Mouse (Mus musculus): ENCODE measurements around the gene Tmem182. TPM values are rescaled to one million over a fixed set of nuclear protein-coding genes. Genes with fewer than 3 reads are reported as not detected.

Tmem182 gene
- total RNA-seq, 1 experiment, result not detected

GRCm38 (mm10) chr1:40771196-40771970 is 34.0 kb upstream of the Tmem182 start:
- in situ Hi-C loops (cut with MboI; ENCODE audit: low sequenced_read_pairs in 2 of 2, unreplicated experiment in 2 of 2), result no loop called here
- no peak overlapping the region for H3K9ac ChIP-seq (ENCODE audit: insufficient read depth, low read depth, low read length, poor library complexity, severe bottlenecking)
- no peak for DNase-seq (ENCODE audit: low read depth, low spot score)

DNA sequence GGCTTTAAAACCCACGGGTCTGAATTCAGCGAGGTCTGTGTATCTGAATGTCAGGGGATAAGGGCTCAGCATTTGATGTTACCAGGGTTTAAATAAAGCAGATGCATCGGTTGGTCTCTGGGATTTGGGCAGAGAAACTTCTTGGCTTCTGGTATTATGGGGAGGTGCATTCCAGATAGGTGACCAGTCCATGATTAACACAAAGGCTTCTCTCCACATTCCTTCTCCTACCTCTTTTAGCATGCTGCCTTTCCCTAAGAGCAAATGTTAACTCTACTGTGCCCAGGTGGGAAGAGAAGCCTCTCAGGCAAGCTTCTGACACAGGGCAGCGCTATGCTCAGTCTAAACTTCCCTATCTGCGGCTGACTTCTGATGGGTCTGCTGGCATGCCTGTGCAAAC is 32.2 kb upstream of the Tmem182 start:
- H3K9me3 ChIP-seq (ENCODE audit: control insufficient read depth, insufficient read depth, low read depth, low read length), result no peaks in the 10 kb centered on the region
- H3K4me3 ChIP-seq (ENCODE audit: insufficient read depth in 1 of 2, low read depth in 1 of 2, low read length in 2 of 2, poor library complexity in 1 of 2, severe bottlenecking in 1 of 2), result no peak overlapping the region
- in situ Hi-C loops (cut with MboI; ENCODE audit: low sequenced_read_pairs in 2 of 2, unreplicated experiment in 2 of 2), result no loop called here
- TF ChIP-seq ZNF384 (IDR thresholded peaks at IDR 0.05; ENCODE audit: low read depth, low read length) (no peak), HCFC1 (IDR thresholded peaks at IDR 0.05; ENCODE audit: borderline replicate concordance, insufficient read depth, low read length) (no peak), MAFK (IDR thresholded peaks at IDR 0.05; ENCODE audit: insufficient read depth, low read depth, low read length) (no peak), ZC3H11A (IDR thresholded peaks at IDR 0.05; ENCODE audit: borderline replicate concordance, low read depth, low read length) (no peak), CHD2 (IDR thresholded peaks at IDR 0.05; ENCODE audit: low read depth, low read length) (no peak)
- no peak overlapping the region for H3K9ac ChIP-seq (ENCODE audit: insufficient read depth, low read depth, low read length, poor library complexity, severe bottlenecking)
- H3K27ac ChIP-seq (ENCODE audit: insufficient read depth, low read depth, low read length, poor library complexity, severe bottlenecking), result no peak overlapping the region
- no peak for DNase-seq (ENCODE audit: low read depth, low spot score)
- peaks cover 2% of the 10 kb centered on the region; the same call in 1 of the 2 replicates for H3K36me3 ChIP-seq (ENCODE audit: control insufficient read depth, insufficient read depth, low read length, poor library complexity, severe bottlenecking)
- H3K4me1 ChIP-seq (ENCODE audit: control insufficient read depth in 2 of 2, insufficient read depth in 2 of 2, low read length in 2 of 2, poor library complexity in 1 of 2), result no peaks in the 10 kb centered on the region

More at GRCm38 (mm10) chr1:40771196-40771970, 34.0 kb upstream of the Tmem182 start:
- H3K36me3 ChIP-seq (ENCODE audit: control insufficient read depth, insufficient read depth, low read length, poor library complexity, severe bottlenecking), result peaks cover 2% of the 10 kb centered on the region; the same call in 1 of the 2 replicates
- H3K4me3 ChIP-seq (ENCODE audit: insufficient read depth in 1 of 2, low read depth in 1 of 2, low read length in 2 of 2, poor library complexity in 1 of 2, severe bottlenecking in 1 of 2), result no peak overlapping the region
- H3K4me1 ChIP-seq (ENCODE audit: control insufficient read depth in 2 of 2, insufficient read depth in 2 of 2, low read length in 2 of 2, poor library complexity in 1 of 2), result no peaks in the 10 kb centered on the region
- no peak overlapping the region for H3K27ac ChIP-seq (ENCODE audit: insufficient read depth, low read depth, low read length, poor library complexity, severe bottlenecking)
- TF ChIP-seq CHD2 (IDR thresholded peaks at IDR 0.05; ENCODE audit: low read depth, low read length) (no peak), ZNF384 (IDR thresholded peaks at IDR 0.05; ENCODE audit: low read depth, low read length) (no peak), HCFC1 (IDR thresholded peaks at IDR 0.05; ENCODE audit: borderline replicate concordance, insufficient read depth, low read length) (no peak), ZC3H11A (IDR thresholded peaks at IDR 0.05; ENCODE audit: borderline replicate concordance, low read depth, low read length) (no peak), MAFK (IDR thresholded peaks at IDR 0.05; ENCODE audit: insufficient read depth, low read depth, low read length) (no peak)
- H3K9me3 ChIP-seq (ENCODE audit: control insufficient read depth, insufficient read depth, low read depth, low read length), result no peaks in the 10 kb centered on the region

DNA sequence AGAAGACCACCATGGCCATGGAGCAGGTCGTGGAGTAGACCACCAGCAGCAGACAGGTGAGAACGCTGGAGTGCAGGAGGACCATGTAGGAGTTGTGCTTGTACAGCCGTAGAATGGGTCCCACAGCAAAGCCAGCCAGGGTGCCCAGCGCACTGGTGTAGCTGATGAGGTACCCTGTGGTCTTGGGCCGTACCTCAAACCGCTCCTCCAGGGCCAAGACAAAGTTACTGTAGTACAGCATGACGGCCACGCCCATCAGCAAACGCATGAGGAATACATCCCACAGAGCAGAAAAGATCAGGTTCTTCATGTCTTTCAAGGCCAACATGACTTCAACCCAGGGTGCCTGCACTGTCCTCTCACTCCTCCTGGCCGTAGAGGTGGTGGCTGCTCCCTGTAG is 31.4 kb upstream of the Tmem182 start:
- no peak overlapping the region for H3K9ac ChIP-seq (ENCODE audit: insufficient read depth, low read depth, low read length, poor library complexity, severe bottlenecking)
- no peaks in the 10 kb centered on the region for H3K4me1 ChIP-seq (ENCODE audit: control insufficient read depth in 2 of 2, insufficient read depth in 2 of 2, low read length in 2 of 2, poor library complexity in 1 of 2)
- TF ChIP-seq MAFK (IDR thresholded peaks at IDR 0.05; ENCODE audit: insufficient read depth, low read depth, low read length) (no peak), ZC3H11A (IDR thresholded peaks at IDR 0.05; ENCODE audit: borderline replicate concordance, low read depth, low read length) (no peak), ZNF384 (IDR thresholded peaks at IDR 0.05; ENCODE audit: low read depth, low read length) (no peak), HCFC1 (IDR thresholded peaks at IDR 0.05; ENCODE audit: borderline replicate concordance, insufficient read depth, low read length) (no peak)
- H3K27ac ChIP-seq (ENCODE audit: insufficient read depth, low read depth, low read length, poor library complexity, severe bottlenecking), result no peak overlapping the region
- no peak for DNase-seq (ENCODE audit: low read depth, low spot score)
- H3K9me3 ChIP-seq (ENCODE audit: control insufficient read depth, insufficient read depth, low read depth, low read length), result no peaks in the 10 kb centered on the region
- peaks cover 2% of the 10 kb centered on the region; the same call in 1 of the 2 replicates for H3K36me3 ChIP-seq (ENCODE audit: control insufficient read depth, insufficient read depth, low read length, poor library complexity, severe bottlenecking)
- H3K4me3 ChIP-seq (ENCODE audit: insufficient read depth in 1 of 2, low read depth in 1 of 2, low read length in 2 of 2, poor library complexity in 1 of 2, severe bottlenecking in 1 of 2), result no peak overlapping the region
- in situ Hi-C loops (cut with MboI; ENCODE audit: low sequenced_read_pairs in 2 of 2, unreplicated experiment in 2 of 2), result no loop called here

- Histone ChIP-seq H3K9me3 (ENCODE audit: control insufficient read depth, insufficient read depth, low read depth, low read length) (no peaks in the 10 kb centered on the region), H3K9ac (ENCODE audit: insufficient read depth, low read depth, low read length, poor library complexity, severe bottlenecking) (no peak overlapping the region), H3K27ac (ENCODE audit: insufficient read depth, low read depth, low read length, poor library complexity, severe bottlenecking) (no peak overlapping the region), H3K4me3 (ENCODE audit: insufficient read depth in 1 of 2, low read depth in 1 of 2, low read length in 2 of 2, poor library complexity in 1 of 2, severe bottlenecking in 1 of 2) (no peak overlapping the region), H3K36me3 (ENCODE audit: control insufficient read depth, insufficient read depth, low read length, poor library complexity, severe bottlenecking) (peaks cover 2% of the 10 kb centered on the region; the same call in 1 of the 2 replicates), H3K4me1 (ENCODE audit: control insufficient read depth in 2 of 2, insufficient read depth in 2 of 2, low read length in 2 of 2, poor library complexity in 1 of 2) (no peaks in the 10 kb centered on the region)
- TF ChIP-seq ZNF384 (IDR thresholded peaks at IDR 0.05; ENCODE audit: low read depth, low read length) (no peak), HCFC1 (IDR thresholded peaks at IDR 0.05; ENCODE audit: borderline replicate concordance, insufficient read depth, low read length) (no peak), ZC3H11A (IDR thresholded peaks at IDR 0.05; ENCODE audit: borderline replicate concordance, low read depth, low read length) (no peak), MAFK (IDR thresholded peaks at IDR 0.05; ENCODE audit: insufficient read depth, low read depth, low read length) (no peak), CHD2 (IDR thresholded peaks at IDR 0.05; ENCODE audit: low read depth, low read length) (no peak)
- DNase-seq (ENCODE audit: low read depth, low spot score), result no peak
- in situ Hi-C loops (cut with MboI; ENCODE audit: low sequenced_read_pairs in 2 of 2, unreplicated experiment in 2 of 2), result no loop called here
Measured at GRCm38 (mm10) chr1:40776102-40776501, 29.3 kb upstream of the Tmem182 start.

Measured in ES-E14 (cell line).